ENCODE assay signal across 9 mouse cellular contexts in the genomic region with DNA sequence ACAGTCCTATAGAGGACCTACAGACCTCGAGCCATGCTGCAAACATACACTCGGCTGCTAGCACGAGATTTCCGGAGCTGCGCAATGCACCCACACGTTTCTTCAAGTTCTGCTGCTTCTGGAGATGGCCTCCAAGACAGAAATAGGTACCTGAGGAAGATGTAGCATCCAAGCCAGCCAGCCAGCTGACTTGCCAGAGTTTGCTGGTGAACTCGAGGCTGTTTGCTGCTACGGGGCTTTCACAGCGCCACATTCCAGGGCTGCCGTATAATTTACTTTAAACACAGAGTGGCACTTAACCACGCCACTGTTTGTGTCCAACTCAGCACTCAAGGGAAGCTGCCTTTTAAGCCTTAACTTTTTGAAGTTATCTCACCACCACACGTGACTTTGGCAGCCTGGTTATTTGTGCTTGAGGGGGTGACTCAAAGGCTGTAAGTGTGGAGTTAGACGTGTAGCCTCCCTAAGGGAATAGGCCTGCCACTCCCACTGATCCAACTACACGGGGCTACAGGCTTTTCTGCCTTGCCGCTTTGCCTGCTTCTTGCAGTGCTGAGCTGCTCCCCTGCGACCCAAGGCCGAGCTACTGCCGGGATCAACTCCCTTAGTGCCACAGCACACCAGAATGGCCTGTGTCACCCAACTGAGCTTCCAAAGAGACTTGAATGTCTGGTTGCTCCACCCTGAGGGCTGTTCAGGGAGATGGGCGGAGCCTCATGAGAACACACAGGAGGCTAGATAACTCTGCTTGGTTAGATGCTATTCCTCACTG. TPM values are rescaled to one million over a fixed set of nuclear protein-coding genes. Genes with fewer than 3 reads are reported as not detected.
DNase-seq lines count a peak whose midpoint lies in the region; ATAC-seq and TF ChIP-seq lines count a peak whose summit lies in the region.
"Had no signal": no experiment of that assay in that cellular context is flagged by ENCODE, and none has a peak within 500 bp of the region (broad histone marks: within the 10 kb centered on the region; RNA-seq: fewer than 3 reads in every experiment).

No protein-coding gene starts in this region.

- peak overlapping the region; percentile 20; the same call in 1 of the 2 replicates for H3K9ac ChIP-seq in heart, adult 2 months (ENCODE audit: low read depth, low read length)
- no peak overlapping the region for H3K9ac ChIP-seq in lung, embryonic 15.5 days
- no peak overlapping the region for H3K9ac ChIP-seq in forebrain, embryonic 12.5 days
- H3K9ac ChIP-seq: midbrain, embryonic 12.5 days had no signal

- H3K4me2 ChIP-seq in lung, embryonic 15.5 days: peak overlapping the region; percentile 36
- no peak overlapping the region for H3K4me2 ChIP-seq in forebrain, embryonic 12.5 days
- H3K4me2 ChIP-seq: midbrain, embryonic 12.5 days had no signal

- H3K79me2 ChIP-seq in heart, adult 2 months (replicated peaks; ENCODE audit: control insufficient read depth, insufficient read depth, low read length): no peaks in the 10 kb centered on the region

- H3K4me3 ChIP-seq in heart, adult 2 months: no peak overlapping the region
- H3K4me3 ChIP-seq in lung, embryonic 15.5 days: no peak overlapping the region
- no peak overlapping the region for H3K4me3 ChIP-seq in forebrain, embryonic 12.5 days (replicated peaks)
- H3K4me3 ChIP-seq: midbrain, embryonic 12.5 days had no signal

- TF ChIP-seq CTCF in heart, adult 2 months (IDR thresholded peaks at IDR 0.05): no peak

- peaks cover 13% of the 10 kb centered on the region for H3K4me1 ChIP-seq in heart, adult 2 months (ENCODE audit: control insufficient read depth, insufficient read depth, low read length)
- H3K4me1 ChIP-seq in lung, embryonic 15.5 days: peaks cover 36% of the 10 kb centered on the region
- H3K4me1 ChIP-seq in forebrain, embryonic 12.5 days: peaks cover 13% of the 10 kb centered on the region

- no peaks in the 10 kb centered on the region for H3K27me3 ChIP-seq in heart, adult 2 months (ENCODE audit: control insufficient read depth, insufficient read depth, low read length)
- H3K27me3 ChIP-seq in lung, embryonic 15.5 days: no peaks in the 10 kb centered on the region
- no peaks in the 10 kb centered on the region for H3K27me3 ChIP-seq in forebrain, embryonic 12.5 days

- TF ChIP-seq POLR2A in heart, adult 2 months (IDR thresholded peaks at IDR 0.05; ENCODE audit: insufficient read depth, low read depth, low read length): peak; percentile 36; the same call in 1 of the 2 replicates

- intact Hi-C loops in heart, adult 2 months (cut with DNase I): loop anchor here (5.0 kb wide), 2 partner anchors 77 to 142 kb away; no protein-coding TSS in a partner anchor

- no peaks in the 10 kb centered on the region for H3K36me3 ChIP-seq in heart, adult 2 months (ENCODE audit: control insufficient read depth, insufficient read depth, low read length)
- no peaks in the 10 kb centered on the region for H3K36me3 ChIP-seq in lung, embryonic 15.5 days
- H3K36me3 ChIP-seq in forebrain, embryonic 12.5 days (replicated peaks): no peaks in the 10 kb centered on the region
- H3K36me3 ChIP-seq: midbrain, embryonic 12.5 days had no signal

- peak; percentile 54 for DNase-seq in adrenal gland, adult 2 months
- DNase-seq in adrenal gland, postnatal 4 days (ENCODE audit: low spot score in 2 of 2): no peak
- DNase-seq in 3T3-L1 (ENCODE audit: low read depth, low spot score): peak; percentile 82
- DNase-seq in heart, adult 2 months: peak; percentile 46 to 52
- DNase-seq in layer of hippocampus, postnatal 36 days: no peak
- DNase-seq in thymus, postnatal 36 days: no peak

- ATAC-seq in lung, embryonic 15.5 days (ENCODE audit: borderline replicate concordance, extremely low read depth, low FRiP score, low TSS enrichment): peak; percentile 83
- ATAC-seq in forebrain, embryonic 12.5 days (ENCODE audit: low FRiP score): no peak

- 37% methylated on average over 19 of the region's 19 CpGs for WGBS in heart, adult 2 months
- WGBS in lung, embryonic 15.5 days: 30% methylated on average over 19 of the region's 19 CpGs
- 53% methylated on average over 19 of the region's 19 CpGs for WGBS in forebrain, embryonic 12.5 days

- no peaks in the 10 kb centered on the region for H3K9me3 ChIP-seq in lung, embryonic 15.5 days
- no peaks in the 10 kb centered on the region for H3K9me3 ChIP-seq in forebrain, embryonic 12.5 days
- H3K9me3 ChIP-seq: midbrain, embryonic 12.5 days had no signal

- no peak for TF ChIP-seq EP300 in heart, adult 2 months (IDR thresholded peaks at IDR 0.05; ENCODE audit: insufficient read depth, low read depth, low read length)

- peak overlapping the region; percentile 63 for H3K27ac ChIP-seq in heart, adult 2 months
- H3K27ac ChIP-seq in lung, embryonic 15.5 days: peak overlapping the region; percentile 95
- no peak overlapping the region for H3K27ac ChIP-seq in forebrain, embryonic 12.5 days
- H3K27ac ChIP-seq: midbrain, embryonic 12.5 days had no signal

RNA-seq across cellular contexts. Expression of a gene that starts 25.9 kb away (rescaled TPM):
- 10 to 100 TPM; 55.3 to 72.0 TPM for total RNA-seq in adrenal gland, adult 2 months (2021)
- polyA plus RNA-seq in adrenal gland, adult 2 months (2012; rRNA removed): 15.3 and 16.3 TPM in 2 replicates
- total RNA-seq in adrenal gland, postnatal 4 days (2021): 10 to 100 TPM; 39.2 to 39.3 TPM
- 10 to 100 TPM; 31.4 to 33.2 TPM for total RNA-seq in heart, adult 2 months (2021)
- polyA plus RNA-seq in heart, adult 2 months (2012; rRNA removed): 17.3 and 28.7 TPM in 2 replicates
- polyA plus RNA-seq in lung, embryonic 15.5 days (2015; fragmentation: Nextera tagmentation; extraction: Ambion mirVana): 33.5 and 34.9 TPM in 2 replicates
- 10 to 100 TPM; 20.7 to 20.9 TPM for total RNA-seq in layer of hippocampus, postnatal 36 days (2021)
- polyA plus RNA-seq in forebrain, embryonic 12.5 days (2016; fragmentation: Nextera tagmentation; extraction: Ambion mirVana): 14.7 and 15.6 TPM in 2 replicates

Comparison
In these comparisons a context has a peak if more than half of its experiments do, and no peak if none do; other contexts are left out.
1. DNase-seq: peak in adrenal gland, adult 2 months (single experiment), 3T3-L1 (single experiment) and heart, adult 2 months (2 of 2); none in adrenal gland, postnatal 4 days (0 of 2), layer of hippocampus, postnatal 36 days (0 of 2) and thymus, postnatal 36 days (0 of 2).